Mouse (Mus musculus) cortical plate, adult 2 months (tissue): ENCODE data around the gene Cd6. TPM values are rescaled to one million over a fixed set of nuclear protein-coding genes. Genes with fewer than 3 reads are reported as not detected.

Experiments
- H3K27ac ChIP-seq: fragments of 200-500 bp; 2 replicates; pipeline ENCODE4 v1.5.1; 2012; ENCODE audit warnings: low read length, control low read depth, inconsistent platforms; ENCODE audit not compliant: insufficient read depth
- H3K4me1 ChIP-seq: fragments of 200-500 bp; 2 replicates; pipeline ENCODE4 v1.6.1; 2011; ENCODE audit warnings: low read length; ENCODE audit not compliant: control insufficient read depth, insufficient read depth
- H3K4me3 ChIP-seq: fragments of 200-500 bp; 2 replicates; pipeline ENCODE4 v1.5.1; 2011; ENCODE audit warnings: mild to moderate bottlenecking, low read length, control low read depth; ENCODE audit not compliant: insufficient read depth
- CTCF ChIP-seq: fragments of 200-500 bp; IDR thresholded peaks from 2 replicates; pipeline ENCODE4 v1.5.1; 2011; ENCODE audit warnings: mild to moderate bottlenecking, control low read depth, low read length; ENCODE audit not compliant: insufficient read depth; ENCODE audit errors: extremely low read depth
- POLR2A ChIP-seq: fragments of 200-500 bp; IDR thresholded peaks from 2 replicates; pipeline ENCODE4 v1.6.1; 2011; ENCODE audit warnings: mild to moderate bottlenecking, low read length, control low read depth; ENCODE audit not compliant: insufficient read depth; ENCODE audit errors: extremely low read depth
- polyA plus RNA-seq: library from polyadenylated mRNA; depleted of rRNA; stranded (reverse); fragments of >200 nt; gene quantifications from 2 replicates; pipeline ENCODE4 v1.2.3, GENCODE M21; 2012

The Cd6 gene
- polyA plus RNA-seq, 1 experiment: 6.0 TPM

DNA sequence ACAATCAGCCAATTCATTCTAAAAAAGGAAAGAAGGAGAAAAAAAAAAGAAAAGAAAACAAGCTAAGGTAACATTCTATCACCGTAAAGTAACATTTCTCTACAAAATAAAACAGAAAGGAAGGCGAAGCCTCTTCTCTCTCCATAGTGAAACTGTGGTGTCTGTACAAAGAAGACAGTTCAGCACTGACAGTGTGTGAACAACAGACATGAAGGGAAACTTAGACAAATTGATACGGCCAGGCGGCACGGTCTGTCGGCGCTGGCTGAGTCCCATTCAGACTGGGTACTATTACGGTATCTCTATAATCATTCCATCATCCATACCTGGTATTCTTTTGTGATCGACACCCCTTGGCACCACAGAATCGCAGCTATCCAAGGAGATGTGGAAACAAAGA lies 57.0 kb downstream of the Cd6 start:
- Histone ChIP-seq H3K27ac (no peak overlapping the region), H3K4me1 (peaks cover 5% of the 10 kb centered on the region; the same call in 1 of the 2 replicates), H3K4me3 (no peak overlapping the region)
- no peak for TF ChIP-seq POLR2A
- no peak for TF ChIP-seq CTCF

DNA sequence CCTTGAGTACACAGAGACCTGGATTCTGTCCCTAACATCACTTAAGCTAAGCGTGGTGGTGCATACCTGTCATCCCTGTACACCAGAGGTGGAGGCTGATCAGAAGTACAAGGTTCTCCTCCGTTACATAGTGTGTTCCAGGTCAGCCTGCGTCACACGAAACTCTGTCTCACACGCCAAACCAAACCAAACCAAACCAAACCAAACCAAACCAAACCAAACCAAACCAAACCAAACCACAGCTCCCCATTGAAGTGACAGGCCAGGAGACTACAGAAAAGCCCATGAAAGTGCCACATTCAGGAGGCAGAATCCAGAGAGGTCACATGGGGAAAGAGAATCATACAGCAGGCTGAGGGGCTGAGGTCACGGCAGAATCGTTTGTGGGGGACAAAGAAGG lies 57.9 kb downstream of the Cd6 start:
- TF ChIP-seq POLR2A: no peak
- TF ChIP-seq CTCF: no peak

DNA sequence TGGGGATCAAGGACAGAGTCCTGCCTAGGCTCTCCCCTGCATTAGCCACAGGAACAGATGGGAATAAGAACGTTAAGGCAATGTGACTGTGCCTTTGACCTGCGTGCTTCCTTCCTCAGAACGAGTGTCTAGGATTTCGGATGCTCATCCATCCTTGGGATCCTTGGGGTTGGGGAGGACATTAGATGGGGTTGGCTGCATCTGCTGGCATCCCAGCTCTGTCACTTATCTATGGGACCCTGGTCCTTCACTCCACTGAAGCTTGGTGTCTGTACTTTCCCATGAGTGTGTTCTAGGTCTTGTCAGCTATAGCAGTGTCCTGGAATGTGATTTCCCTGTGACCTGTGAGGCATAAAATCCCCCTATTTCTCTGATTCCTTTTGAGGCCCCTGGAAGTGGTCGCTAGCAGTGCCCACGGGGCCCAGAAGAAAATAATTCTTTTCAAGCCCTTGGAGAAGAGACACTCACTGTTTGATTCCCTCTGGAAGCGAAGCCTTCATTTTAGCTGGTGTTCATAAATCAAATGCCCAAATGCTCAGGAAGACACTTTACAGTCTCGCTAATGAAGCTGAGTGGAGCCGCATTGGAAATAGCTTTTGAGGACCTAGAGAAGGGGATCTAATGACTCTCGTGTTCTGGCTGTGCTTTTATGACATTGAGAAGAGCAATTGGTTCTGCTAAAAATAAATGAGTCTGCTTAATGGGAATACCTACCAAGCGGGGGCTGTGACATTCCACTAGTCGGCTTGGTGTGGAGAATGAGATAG lies 60.2 kb downstream of the Cd6 start:
- Histone ChIP-seq H3K4me1 (peaks cover 5% of the 10 kb centered on the region; the same call in 1 of the 2 replicates), H3K27ac (peak overlapping the region; percentile 35; the same call in 1 of the 2 replicates), H3K4me3 (no peak overlapping the region)
- TF ChIP-seq POLR2A: no peak
- TF ChIP-seq CTCF: no peak

More for the DNA sequence above, 57.9 kb downstream of the Cd6 start:
- H3K4me3 ChIP-seq: no peak overlapping the region
- H3K4me1 ChIP-seq: peaks cover 5% of the 10 kb centered on the region; the same call in 1 of the 2 replicates
- H3K27ac ChIP-seq: no peak overlapping the region

DNA sequence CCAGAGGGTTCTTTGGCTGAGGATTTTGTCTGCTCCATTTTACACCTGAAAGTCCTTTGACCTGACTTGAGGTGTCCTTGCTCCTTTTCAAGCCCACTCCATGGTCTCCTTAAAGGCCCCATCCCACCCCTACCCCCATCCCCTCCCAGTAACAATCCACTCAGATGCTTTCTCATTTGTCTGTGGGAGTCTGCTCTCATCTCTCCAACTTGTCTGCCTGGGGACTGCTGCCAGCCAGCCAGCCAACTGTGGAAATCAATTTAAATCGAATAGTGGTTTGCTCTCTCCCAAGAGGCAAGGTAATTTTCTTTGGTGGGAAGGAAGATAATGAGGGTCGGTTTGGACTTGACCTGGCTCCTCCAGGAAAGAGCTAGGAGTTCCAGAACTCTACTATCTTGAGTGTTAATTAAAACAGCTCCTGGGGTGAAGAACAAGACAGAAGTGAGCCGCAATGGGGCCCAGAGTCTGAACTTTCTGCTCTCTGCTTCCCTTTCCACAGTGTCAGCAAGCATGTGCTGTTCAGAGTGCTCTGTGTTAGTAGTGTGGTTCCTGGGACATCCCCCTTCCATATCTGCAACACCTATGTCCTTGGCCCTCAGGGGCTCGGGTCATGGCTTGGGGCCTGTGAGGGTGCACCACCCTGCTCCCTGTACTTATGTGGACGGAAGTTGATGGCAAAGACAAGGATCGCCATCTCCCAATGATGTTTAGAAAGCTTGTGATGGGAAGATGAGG lies 61.0 kb downstream of the Cd6 start:
- Histone ChIP-seq H3K4me3 (no peak overlapping the region), H3K4me1 (peaks cover 5% of the 10 kb centered on the region; the same call in 1 of the 2 replicates), H3K27ac (peak overlapping the region; percentile 35; the same call in 1 of the 2 replicates)
- no peak for TF ChIP-seq POLR2A
- TF ChIP-seq CTCF: no peak

DNA sequence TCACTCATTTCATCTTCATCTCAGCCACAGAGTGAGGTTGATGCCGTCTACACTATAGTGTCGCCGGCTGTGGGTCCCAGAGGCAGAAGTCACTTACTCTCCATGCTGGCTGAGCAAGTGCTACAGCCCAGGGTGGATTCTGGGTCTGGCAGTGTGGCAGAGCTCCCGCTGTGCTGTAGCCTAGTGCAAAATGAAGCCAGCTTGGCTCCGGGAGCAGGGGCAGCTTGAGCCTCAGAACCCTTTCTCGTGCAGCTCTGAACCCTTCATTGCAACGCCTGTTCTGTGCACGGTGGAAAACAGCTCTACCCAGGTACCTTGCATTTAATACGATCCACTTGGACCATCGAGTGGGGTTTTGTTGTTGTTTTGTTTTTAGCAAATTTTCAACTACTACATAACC lies 62.2 kb downstream of the Cd6 start:
- Histone ChIP-seq H3K4me1 (peaks cover 3% of the 10 kb centered on the region), H3K27ac (no peak overlapping the region), H3K4me3 (no peak overlapping the region)
- TF ChIP-seq POLR2A: no peak
- no peak for TF ChIP-seq CTCF

DNA sequence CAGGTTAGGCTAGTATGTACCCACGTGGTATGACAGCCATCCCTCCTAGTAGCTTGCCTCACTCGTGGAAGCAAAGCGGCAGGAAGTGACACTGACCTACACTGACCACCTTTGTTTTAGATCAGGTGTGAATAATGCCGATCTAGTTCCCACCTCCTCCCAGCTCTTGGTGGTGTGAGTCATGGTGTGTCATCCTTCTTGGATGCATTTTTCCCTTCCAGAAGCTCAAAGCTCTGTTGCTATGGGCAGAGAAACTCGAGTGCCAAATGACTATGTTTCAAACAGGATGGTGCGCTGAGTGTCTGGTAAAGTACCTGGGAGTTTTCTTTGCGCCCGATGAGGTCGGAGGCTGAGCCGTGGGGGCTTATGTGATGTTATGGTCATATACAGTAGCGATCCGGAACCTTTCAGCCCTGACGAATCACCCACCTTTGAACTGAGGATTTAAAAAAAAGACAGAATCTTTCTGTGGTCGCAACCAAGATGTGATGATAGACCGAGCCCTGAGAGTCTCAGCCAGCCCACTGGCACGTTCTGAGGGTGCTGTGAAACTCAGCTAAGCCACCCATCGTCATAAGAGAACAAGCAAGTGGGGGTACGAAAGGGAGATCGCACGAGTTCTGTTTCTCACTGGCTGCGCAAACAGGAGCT lies 66.4 kb downstream of the Cd6 start:
- Histone ChIP-seq H3K4me1 (peaks cover 7% of the 10 kb centered on the region), H3K27ac (no peak overlapping the region), H3K4me3 (no peak overlapping the region)
- TF ChIP-seq POLR2A (no peak), CTCF (no peak)

DNA sequence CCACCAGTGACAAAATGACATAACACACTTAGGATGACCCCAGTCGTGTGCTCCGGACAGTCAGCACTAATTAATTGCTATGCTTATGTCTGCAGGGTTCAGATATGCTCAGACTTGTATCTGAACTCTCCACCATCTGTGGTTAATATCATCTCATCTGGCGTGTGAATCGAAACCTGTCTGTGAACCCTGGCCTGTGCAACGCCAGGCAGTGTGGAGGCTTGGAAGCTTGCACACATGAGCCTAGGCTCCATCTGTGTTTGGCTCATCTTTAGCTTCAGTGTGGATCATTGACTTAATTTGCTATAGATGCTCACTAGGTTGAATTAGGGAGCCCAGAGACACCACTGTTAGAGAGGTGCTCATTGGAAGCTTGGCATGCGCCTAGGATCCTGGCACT lies 67.4 kb downstream of the Cd6 start:
- Histone ChIP-seq H3K4me1 (peaks cover 7% of the 10 kb centered on the region), H3K27ac (no peak overlapping the region), H3K4me3 (no peak overlapping the region)
- no peak for TF ChIP-seq CTCF
- no peak for TF ChIP-seq POLR2A

DNA sequence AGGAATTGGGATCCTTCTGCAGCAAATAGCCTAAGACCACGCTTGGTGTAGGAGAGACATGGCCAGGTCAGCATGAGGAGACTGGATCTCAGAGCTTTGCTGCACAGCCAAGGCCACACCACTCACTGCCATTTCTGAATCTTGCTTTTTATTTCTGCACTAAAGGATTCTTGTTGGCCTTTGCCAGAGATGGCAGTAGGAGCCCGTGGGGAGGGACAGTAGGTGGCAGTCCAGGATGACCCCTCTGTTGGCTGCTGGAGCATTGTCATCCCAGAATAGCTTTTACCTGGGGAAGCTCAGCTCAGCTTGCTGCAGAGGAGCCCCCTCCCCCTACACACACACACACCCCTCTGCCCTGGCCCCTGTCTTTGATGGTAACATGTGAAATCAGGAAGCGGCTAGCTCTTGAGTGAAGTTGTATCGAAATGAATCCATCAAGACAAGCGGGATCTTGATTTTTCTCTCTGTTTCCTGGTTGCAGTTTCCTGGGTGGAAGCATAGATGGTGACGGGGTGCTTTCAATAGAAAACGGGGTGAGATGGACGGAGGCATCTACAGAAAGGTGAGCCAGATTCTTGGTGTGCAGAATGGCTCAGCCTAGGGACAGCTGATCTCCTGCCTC lies 68.0 kb downstream of the Cd6 start:
- H3K27ac ChIP-seq: no peak overlapping the region
- TF ChIP-seq CTCF: no peak
- no peak for TF ChIP-seq POLR2A
- no peak overlapping the region for H3K4me3 ChIP-seq
- H3K4me1 ChIP-seq: peaks cover 7% of the 10 kb centered on the region
